Mouse (Mus musculus) hematopoietic stem cell, adult 5-6 weeks (primary cell): ENCODE measurements around the gene Nt5c1a. TPM values are rescaled to one million over a fixed set of nuclear protein-coding genes. Genes with fewer than 3 reads are reported as not detected.

Experiments
- ATAC-seq, 2 experiments: fragments of 125-278 bp in 1 of 2; replicated peaks in 1 of 2; 2 replicates each; pipeline ENCODE4 v1.8.0; 2016 to 2017; ENCODE audit warnings: inconsistent platforms in 2 of 2, mild to moderate bottlenecking in 2 of 2, moderate number of reproducible peaks in 2 of 2, low read depth in 1 of 2, moderate TSS enrichment in 1 of 2; ENCODE audit not compliant: low FRiP score in 2 of 2, poor library complexity in 2 of 2, severe bottlenecking in 2 of 2, insufficient read depth in 1 of 2, low TSS enrichment in 1 of 2
- total RNA-seq: library from RNA; stranded (forward); fragments of 172-1452, 232-1000 nt; gene quantifications from 2 replicates; pipeline ENCODE4 v1.2.3, GENCODE M21; 2017

The Nt5c1a gene
- total RNA-seq, 1 experiment from 2014 or later, result not detected

- peak; percentile 47 to 61 for ATAC-seq
Observed at GRCm38 (mm10) chr4:123200771-123201185, 526 bp upstream of the Nt5c1a start.

- no peak for ATAC-seq
Observed at GRCm38 (mm10) chr4:123202094-123202420, 753 bp downstream of the Nt5c1a start.

- ATAC-seq, result peak; percentile 12 to 37; a peak in 2 of 4 replicates
Observed at GRCm38 (mm10) chr4:123207337-123207736, 6.0 kb downstream of the Nt5c1a start.

- ATAC-seq, result no peak
Observed at GRCm38 (mm10) chr4:123210996-123211395, 9.7 kb downstream of the Nt5c1a start.

- ATAC-seq, result no peak
Observed at GRCm38 (mm10) chr4:123211453-123211852, 10.1 kb downstream of the Nt5c1a start.

GRCm38 (mm10) chr4:123212330-123212729 is 11.0 kb downstream of the Nt5c1a start:
- no peak for ATAC-seq

- ATAC-seq, result no peak
Observed at GRCm38 (mm10) chr4:123213975-123214374, 12.7 kb downstream of the Nt5c1a start.

GRCm38 (mm10) chr4:123215367-123215766 is 14.1 kb downstream of the Nt5c1a start:
- ATAC-seq, result no peak

GRCm38 (mm10) chr4:123216782-123217181 is 15.5 kb downstream of the Nt5c1a start:
- ATAC-seq, result peak; percentile 3 to 52; a peak in 2 of 4 replicates

- ATAC-seq, result peak; percentile 73 to 77; a peak in 3 of 4 replicates
Observed at GRCm38 (mm10) chr4:123219720-123220357, 18.5 kb downstream of the Nt5c1a start.

GRCm38 (mm10) chr4:123220637-123221036 is 19.3 kb downstream of the Nt5c1a start:
- no peak for ATAC-seq

- ATAC-seq, result no peak
Observed at GRCm38 (mm10) chr4:123223309-123223708, 22.0 kb downstream of the Nt5c1a start.

GRCm38 (mm10) chr4:123225718-123226403 is 24.6 kb downstream of the Nt5c1a start:
- ATAC-seq, result no peak

GRCm38 (mm10) chr4:123227707-123228106 is 26.4 kb downstream of the Nt5c1a start:
- no peak for ATAC-seq

- no peak for ATAC-seq
Observed at GRCm38 (mm10) chr4:123228270-123228669, 27.0 kb downstream of the Nt5c1a start.

- ATAC-seq, result no peak
Observed at GRCm38 (mm10) chr4:123229166-123229565, 27.9 kb downstream of the Nt5c1a start.

GRCm38 (mm10) chr4:123232841-123233240 is 31.5 kb downstream of the Nt5c1a start:
- 0 out of 4 replicates have a peak, but pooled peaks of 1 of the 2 experiments have one; percentile 14 for ATAC-seq

- peak; percentile 46 to 51; a peak in 2 of 4 replicates for ATAC-seq
Observed at GRCm38 (mm10) chr4:123233492-123234084, 32.3 kb downstream of the Nt5c1a start, which contains the start of gene Heyl. Gene Heyl (plus strand): TSS chr4:123233556.
